Mouse (Mus musculus) adrenal gland, adult 8-10 months (tissue): Measurements from ENCODE around the gene Pabpc6. TPM values are rescaled to one million over a fixed set of nuclear protein-coding genes. Genes with fewer than 3 reads are reported as not detected.

Experiments
- total RNA-seq, 4 experiments: library from RNA; stranded (reverse); gene quantifications; 2 replicates each; pipeline ENCODE4 v1.2.4; 2022

Pabpc6 gene
- total RNA-seq, 4 experiments from 2014 or later, result not detected

Other genes with a start within 250 kb of the Pabpc6 start
- gene Gm17728, start 247.7 kb downstream of the Pabpc6 start, total RNA-seq, result not detected